Mouse (Mus musculus) thymus, adult 2 months (tissue): ENCODE results near the gene Zfp865. TPM values are rescaled to one million over a fixed set of nuclear protein-coding genes. Genes with fewer than 3 reads are reported as not detected.

ENCODE experiments used
- DNase-seq: peaks from one replicate; pipeline ENCODE4 v3.0.0; 2021
- H3K27ac ChIP-seq: fragments of 200-500 bp; 2 replicates; pipeline ENCODE4 v1.5.1; 2012; ENCODE audit warnings: low read length, control low read depth; ENCODE audit not compliant: control insufficient read depth, insufficient read depth
- H3K27me3 ChIP-seq: fragments of 200-500 bp; 2 replicates; pipeline ENCODE4 v1.6.1; 2012; ENCODE audit warnings: mild to moderate bottlenecking, low read length, moderate library complexity, mixed read lengths; ENCODE audit not compliant: control insufficient read depth, insufficient read depth
- H3K36me3 ChIP-seq: fragments of 200-500 bp; 2 replicates; pipeline ENCODE4 v1.6.1; 2012; ENCODE audit warnings: mild to moderate bottlenecking, low read length, moderate library complexity; ENCODE audit not compliant: control insufficient read depth, insufficient read depth
- H3K4me1 ChIP-seq: fragments of 200-500 bp; replicated peaks from 2 replicates; pipeline ENCODE4 v1.6.1; 2012; ENCODE audit warnings: low read length; ENCODE audit not compliant: control insufficient read depth, insufficient read depth
- H3K4me3 ChIP-seq: fragments of 200-500 bp; 2 replicates; pipeline ENCODE4 v1.5.1; 2012; ENCODE audit warnings: mild to moderate bottlenecking, low read length, control low read depth, moderate library complexity; ENCODE audit not compliant: control insufficient read depth, insufficient read depth
- CTCF ChIP-seq: fragments of 200-500 bp; IDR thresholded peaks from 2 replicates; pipeline ENCODE4 v1.5.1; 2012; ENCODE audit warnings: mild to moderate bottlenecking, control low read depth, low read length, moderate library complexity, borderline replicate concordance; ENCODE audit not compliant: control insufficient read depth, poor library complexity, insufficient read depth; ENCODE audit errors: extremely low read depth
- POLR2A ChIP-seq: fragments of 200-500 bp; IDR thresholded peaks from 2 replicates; pipeline ENCODE4 v1.6.1; 2012; ENCODE audit warnings: mild to moderate bottlenecking, low read length, control low read depth, moderate library complexity; ENCODE audit not compliant: control insufficient read depth, poor library complexity, insufficient read depth; ENCODE audit errors: extremely low read depth
- WGBS: fragments of 180-500 bp; shearing (Covaris S2); methylation state at CpG from one replicate; pipeline ENCODE4 v1.1.7; 2018; 5-methylcytosine and 5-hydroxymethylcytosine counted together
- polyA plus RNA-seq: library from polyadenylated mRNA; depleted of rRNA; stranded (reverse); fragments of >200 nt; gene quantifications from 2 replicates; pipeline ENCODE4 v1.2.3, GENCODE M21; 2012

Gene Zfp865
- polyA plus RNA-seq, 1 experiment = 105 TPM

DNA sequence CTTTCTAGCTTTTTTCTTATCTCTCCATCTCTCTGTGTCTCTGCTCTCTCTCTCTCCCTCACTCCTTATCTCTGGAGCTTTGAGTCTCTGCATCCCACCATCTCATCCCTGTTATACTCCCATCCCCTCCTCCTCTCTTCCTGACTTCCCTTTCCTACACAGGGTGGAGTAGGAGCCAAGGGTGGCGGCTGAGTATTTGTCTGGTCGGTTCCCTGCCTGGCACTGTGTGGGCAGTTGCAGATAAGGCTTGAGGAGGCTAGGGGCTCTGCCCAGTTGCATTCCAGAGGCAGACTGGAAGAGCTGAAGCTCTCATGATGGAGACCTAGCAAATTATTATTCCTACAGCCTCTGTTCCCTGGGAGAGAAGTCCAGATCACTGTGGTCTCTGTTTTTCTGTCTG, 31.9 kb upstream of the Zfp865 start:
- Histone ChIP-seq H3K27ac (no peak overlapping the region), H3K36me3 (no peaks in the 10 kb centered on the region), H3K27me3 (no peaks in the 10 kb centered on the region), H3K4me1 (no peaks in the 10 kb centered on the region), H3K4me3 (no peak overlapping the region)
- WGBS = 56% methylated on average over 2 of the region's 2 CpGs
- DNase-seq = no peak
- TF ChIP-seq CTCF (no peak), POLR2A (no peak)

DNA sequence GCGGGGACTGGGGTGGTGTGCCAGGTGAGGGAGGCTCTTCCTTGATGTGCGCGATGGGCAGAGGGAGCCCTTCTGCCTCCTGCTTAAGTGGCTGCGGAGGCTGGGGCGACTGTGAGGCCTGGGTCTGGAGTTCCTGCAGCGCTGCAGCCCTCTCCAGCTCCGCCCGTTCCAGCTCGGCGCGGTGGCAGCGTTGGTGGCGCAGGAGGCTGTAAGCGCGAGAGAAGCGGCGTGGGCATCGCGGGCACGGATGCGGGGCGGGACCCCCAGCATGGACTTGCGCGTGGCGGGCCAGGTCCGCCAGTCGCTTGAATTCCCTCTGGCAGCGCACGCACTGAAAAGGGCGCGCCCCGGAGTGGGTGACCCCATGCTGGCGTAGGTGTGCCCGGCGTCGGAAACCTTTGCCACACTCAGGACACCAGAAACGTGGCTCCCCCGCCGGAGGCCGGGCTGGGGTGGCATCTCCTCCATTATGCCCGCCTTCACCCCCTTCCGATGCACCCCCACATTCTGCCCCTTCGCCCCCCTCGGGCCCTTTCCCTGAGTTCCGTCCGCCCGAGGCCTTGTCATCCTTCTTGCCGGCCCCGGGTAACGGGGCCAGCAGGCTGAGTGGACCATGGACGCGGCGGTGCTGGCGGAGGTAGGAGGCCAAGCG, 26.7 kb upstream of the Zfp865 start:
- H3K4me3 ChIP-seq = no peak overlapping the region
- TF ChIP-seq CTCF = no peak
- no peak for TF ChIP-seq POLR2A
- no peaks in the 10 kb centered on the region for H3K27me3 ChIP-seq
- no peaks in the 10 kb centered on the region for H3K36me3 ChIP-seq
- 97% methylated on average over 55 of the region's 55 CpGs for WGBS
- no peak for DNase-seq
- H3K27ac ChIP-seq = no peak overlapping the region
- H3K4me1 ChIP-seq = peaks cover 18% of the 10 kb centered on the region

DNA sequence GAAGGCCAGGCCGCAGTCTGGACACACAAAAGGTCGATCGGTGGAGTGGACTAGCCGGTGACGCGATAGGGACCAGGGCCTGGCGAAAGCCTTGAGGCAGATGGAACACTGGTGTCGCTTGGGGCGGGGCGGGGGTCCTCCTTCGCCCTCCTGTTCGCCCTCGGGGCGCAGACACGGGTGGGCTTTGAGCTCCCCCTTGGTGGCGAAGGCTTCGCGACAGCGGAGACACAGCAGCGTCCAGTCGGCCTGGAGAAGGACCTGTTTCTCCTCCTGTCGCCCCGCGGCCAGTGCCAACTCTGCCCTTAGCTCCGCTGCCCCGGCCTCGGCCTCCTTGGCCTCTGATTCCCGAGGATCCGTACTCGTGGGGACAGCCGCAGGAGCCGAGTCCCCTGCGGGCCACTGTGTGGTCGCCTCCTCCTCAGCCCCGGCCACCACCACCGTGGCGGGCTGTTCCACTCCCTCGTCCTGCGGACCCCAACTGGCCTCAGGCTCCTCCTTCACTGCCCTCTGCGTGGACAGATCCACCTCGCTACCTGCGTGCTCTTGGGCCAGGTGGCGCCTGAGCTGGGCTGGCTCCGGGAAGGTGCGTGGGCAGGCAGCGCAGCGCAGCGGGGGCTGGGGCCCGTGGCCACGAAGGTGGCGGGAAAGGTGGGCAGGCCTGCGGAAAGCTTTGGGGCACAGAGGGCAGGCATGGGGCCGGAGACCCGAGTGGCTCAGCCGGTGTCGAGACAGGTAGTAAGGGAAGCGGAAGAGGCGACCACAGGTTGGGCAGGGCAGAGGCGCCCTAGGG, 26.0 kb upstream of the Zfp865 start:
- DNase-seq = no peak
- no peaks in the 10 kb centered on the region for H3K27me3 ChIP-seq
- no peak overlapping the region for H3K27ac ChIP-seq
- TF ChIP-seq CTCF = no peak
- TF ChIP-seq POLR2A = no peak
- no peak overlapping the region for H3K4me3 ChIP-seq
- no peaks in the 10 kb centered on the region for H3K36me3 ChIP-seq
- WGBS = 93% methylated on average over 59 of the region's 59 CpGs
- peaks cover 18% of the 10 kb centered on the region for H3K4me1 ChIP-seq

DNA sequence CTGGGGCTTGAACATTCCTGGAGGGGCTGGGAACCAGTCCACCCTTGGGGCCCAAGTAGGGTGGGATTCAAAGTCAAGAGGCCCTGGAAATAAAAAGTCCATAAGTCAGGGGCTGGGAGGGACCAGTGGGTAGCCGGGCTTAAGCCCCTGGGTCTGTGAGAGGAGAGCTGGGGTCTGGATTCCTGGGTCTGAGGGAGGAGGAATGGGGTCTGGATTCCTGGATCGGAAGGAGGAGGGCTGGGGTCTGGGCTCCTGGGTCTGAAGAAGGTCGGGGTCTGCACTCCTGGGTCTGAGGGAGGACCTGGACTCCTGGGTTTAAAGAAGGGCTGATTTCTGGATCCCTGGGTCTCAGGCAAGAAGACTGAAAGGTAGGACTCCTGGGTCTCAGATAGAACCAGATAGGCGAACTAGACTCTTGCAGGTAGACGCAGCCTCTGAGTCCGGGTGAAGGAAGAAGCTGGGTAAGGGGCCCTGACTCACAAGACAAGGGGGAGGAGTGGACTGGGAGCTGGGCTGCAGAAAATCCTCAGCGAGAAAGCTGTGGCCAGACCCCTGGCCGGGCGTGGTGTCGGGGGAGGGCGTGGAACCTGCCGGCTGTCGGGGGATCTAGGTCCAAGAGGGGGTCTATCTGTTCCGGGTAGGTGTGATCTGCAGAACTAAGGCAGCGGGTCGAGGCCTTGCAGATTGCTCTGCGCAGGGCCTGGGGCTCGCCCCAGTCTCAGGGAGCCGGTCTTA, 24.7 kb upstream of the Zfp865 start:
- Histone ChIP-seq H3K36me3 (no peaks in the 10 kb centered on the region), H3K27me3 (no peaks in the 10 kb centered on the region), H3K4me1 (peaks cover 18% of the 10 kb centered on the region), H3K27ac (no peak overlapping the region), H3K4me3 (peak overlapping the region; percentile 90)
- 12% methylated on average over 19 of the region's 19 CpGs for WGBS
- TF ChIP-seq CTCF = no peak
- DNase-seq = peak; percentile 7

DNA sequence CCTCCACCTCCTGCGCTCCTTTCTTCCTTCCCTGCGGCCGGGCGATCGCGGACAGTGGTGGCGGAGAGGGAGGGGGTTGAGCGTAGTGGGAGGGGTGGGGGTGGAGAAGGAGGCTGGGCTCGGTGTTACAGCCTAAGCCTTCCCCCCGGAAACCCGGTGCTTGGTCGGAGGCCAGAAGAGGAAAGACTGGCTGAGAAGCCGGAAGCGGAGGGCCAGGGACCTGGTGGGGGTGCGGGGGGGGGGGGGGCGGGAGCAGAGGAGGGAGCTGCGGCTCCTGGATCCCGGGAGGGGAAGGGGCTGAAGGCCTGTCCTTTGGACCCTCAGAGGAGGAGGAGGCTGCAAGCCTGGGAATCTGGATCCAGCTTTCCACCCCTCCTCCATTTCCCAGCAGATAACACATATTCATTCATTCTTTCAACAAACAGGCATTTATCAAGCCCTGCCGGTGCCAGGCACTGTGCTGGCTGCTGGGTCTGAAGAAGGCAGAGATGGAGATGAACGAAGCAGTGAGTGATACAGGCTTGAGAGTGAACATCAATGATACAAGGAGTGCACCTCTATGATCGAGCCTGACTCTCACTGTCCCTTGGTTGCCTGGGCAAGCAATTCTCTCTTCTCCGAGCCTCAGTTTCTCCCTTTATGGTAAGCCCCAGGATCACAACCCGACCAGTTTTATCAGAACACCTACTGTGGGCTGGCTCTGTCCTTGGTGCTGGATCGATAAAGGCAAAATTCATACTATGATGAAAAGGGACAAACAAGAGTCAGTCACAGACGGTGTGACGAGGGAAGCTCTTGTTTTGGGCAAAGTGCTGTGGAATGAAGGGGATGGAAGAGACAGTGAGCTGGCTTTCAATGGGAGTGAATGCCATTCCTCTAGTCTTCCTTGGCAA, 23.9 kb upstream of the Zfp865 start, which contains the start of gene Zfp579:
TSS of gene Zfp579 (minus strand) at position 156 of the 893 bp plus-strand sequence.
- peak; percentile 89 for DNase-seq
- no peak within 1 kb of the TSS for H3K27ac ChIP-seq

More for the DNA sequence above, 23.9 kb upstream of the Zfp865 start, which contains the start of gene Zfp579:
- WGBS = 9% methylated on average over 20 of the region's 26 CpGs
- H3K36me3 ChIP-seq = no peaks in the 10 kb centered on the region
- H3K27me3 ChIP-seq = no peaks in the 10 kb centered on the region
- peak within 1 kb of the TSS; percentile 90 for H3K4me3 ChIP-seq
- H3K4me1 ChIP-seq = peaks cover 18% of the 10 kb centered on the region
- TF ChIP-seq POLR2A (no peak), CTCF (no peak)
